Mouse (Mus musculus): ENCODE results near the gene Tead1.

DNA sequence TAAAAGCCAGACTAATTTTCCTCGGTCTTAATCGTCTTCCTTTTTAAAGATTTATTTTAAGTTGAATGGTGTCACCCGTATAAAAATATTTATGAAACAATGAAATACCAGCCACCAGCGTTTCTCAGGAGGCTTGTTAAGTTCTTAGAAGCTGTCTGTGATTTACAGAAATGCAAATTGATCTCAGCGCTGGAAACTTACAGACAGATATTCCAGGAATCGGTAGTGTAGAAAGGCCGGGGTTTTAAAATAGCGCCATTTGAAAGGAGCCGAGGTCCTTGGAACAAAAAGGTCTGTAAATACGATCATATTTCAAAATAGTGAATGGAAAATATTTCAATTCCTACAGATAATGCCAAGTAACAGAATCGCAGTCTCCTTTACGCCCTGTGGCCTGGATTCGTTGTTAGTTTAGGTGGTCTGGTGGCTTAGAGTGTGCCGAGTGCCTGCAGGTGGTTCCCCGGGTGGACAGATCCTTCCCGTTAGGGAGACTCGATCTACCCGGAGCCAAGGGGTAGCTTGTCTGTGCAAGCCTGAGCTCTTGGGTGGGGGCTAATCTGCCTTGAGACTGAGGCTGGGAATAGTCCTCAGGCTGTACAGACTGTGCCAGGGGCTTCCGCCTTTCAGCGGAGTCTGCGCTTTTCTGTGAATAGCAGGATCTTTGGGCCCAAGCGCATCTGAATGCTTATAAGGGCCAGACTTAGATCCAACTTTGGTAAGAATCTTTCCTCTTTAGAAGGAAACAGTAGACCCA, 1.6 kb downstream of the Tead1 start:
- TF ChIP-seq MYOD1 (IDR thresholded peaks at IDR 0.05; ENCODE audit: control insufficient read depth in 1 of 3, insufficient read length in 2 of 3, low read depth in 2 of 3) (no peak), TCF3 (IDR thresholded peaks at IDR 0.05; ENCODE audit: insufficient read length, low read depth) (no peak), POLR2A (IDR thresholded peaks at IDR 0.05; ENCODE audit: insufficient read length, low read depth) (no peak), POLR2AphosphoS2 (IDR thresholded peaks at IDR 0.05; ENCODE audit: insufficient read length, low read depth) (no peak), MAX (IDR thresholded peaks at IDR 0.05; ENCODE audit: low read depth) (no peak), USF1 (IDR thresholded peaks at IDR 0.05; ENCODE audit: low read depth) (no peak), CEBPB (IDR thresholded peaks at IDR 0.05; ENCODE audit: insufficient read depth, poor library complexity, severe bottlenecking) (no peak), SRF (IDR thresholded peaks at IDR 0.05; ENCODE audit: control insufficient read depth, insufficient read length, low read depth) (no peak), REST (IDR thresholded peaks at IDR 0.05; ENCODE audit: insufficient read depth, insufficient read length) (no peak), TCF12 (IDR thresholded peaks at IDR 0.05; ENCODE audit: insufficient read depth, poor library complexity, severe bottlenecking) (no peak)

All from myocyte (in vitro differentiated cells).